Mouse (Mus musculus) heart, postnatal 0 days (tissue): ENCODE data around the gene Rab10.

Source experiments
- CTCF ChIP-seq: IDR thresholded peaks from 2 replicates; pipeline ENCODE4 v1.5.1; 2016; ENCODE audit warnings: antibody characterized with exemption, control low read depth, low read depth
- EP300 ChIP-seq: IDR thresholded peaks from 2 replicates; pipeline ENCODE4 v1.6.1; 2016; ENCODE audit warnings: antibody characterized with exemption, low read depth

DNA sequence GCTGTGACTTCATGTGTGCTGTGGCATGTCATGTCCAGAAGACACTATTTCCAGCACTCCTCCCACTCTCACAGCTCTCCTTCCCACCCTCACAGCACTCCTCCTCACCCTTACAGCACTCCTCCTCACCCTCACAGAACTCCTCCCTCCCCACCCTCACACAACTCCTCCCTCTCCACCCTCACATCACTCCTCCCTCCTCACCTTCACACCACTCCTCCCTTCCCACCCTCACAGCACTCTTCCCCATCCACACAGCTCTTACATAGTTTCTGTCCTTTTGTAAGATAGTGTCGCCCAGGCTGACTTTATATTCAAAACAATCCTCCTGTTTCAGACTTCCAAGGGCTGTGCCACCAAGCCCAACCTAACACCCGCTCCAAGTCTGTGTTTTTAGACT lies 86.4 kb downstream of the Rab10 start:
- TF ChIP-seq EP300 (no peak), CTCF (no peak)
